Mouse (Mus musculus): ENCODE data around the gene Ovol1. TPM values are rescaled to one million over a fixed set of nuclear protein-coding genes. Genes with fewer than 3 reads are reported as not detected.

Gene Ovol1
- polyA plus RNA-seq, 2 experiments from 2014 or later: not detected

GRCm38 (mm10) chr19:5568470-5569140, 8.2 kb upstream of the Ovol1 start:
- no peak for ATAC-seq

- peak; percentile 66 for ATAC-seq
These were observed 7.4 kb upstream of the Ovol1 start, which contains the start of gene Ap5b1 for GRCm38 (mm10) chr19:5567534-5568469. Gene Ap5b1, plus strand, starts transcription at chr19:5568025.

- peak; percentile 21 for ATAC-seq
These were observed 6.7 kb upstream of the Ovol1 start for GRCm38 (mm10) chr19:5567180-5567533.

GRCm38 (mm10) chr19:5566316-5566715, 5.9 kb upstream of the Ovol1 start:
- no peak for ATAC-seq

GRCm38 (mm10) chr19:5562776-5563175, 2.3 kb upstream of the Ovol1 start:
- no peak for ATAC-seq

- ATAC-seq: no peak
These were observed 1.4 kb upstream of the Ovol1 start for GRCm38 (mm10) chr19:5561886-5562285.

GRCm38 (mm10) chr19:5561252-5561790, 875 bp upstream of the Ovol1 start:
- no peak for ATAC-seq

- ATAC-seq: no peak
These were observed 602 bp downstream of the Ovol1 start for GRCm38 (mm10) chr19:5559631-5560456.

GRCm38 (mm10) chr19:5559229-5559628, 1.2 kb downstream of the Ovol1 start:
- no peak for ATAC-seq

GRCm38 (mm10) chr19:5558770-5559169, 1.7 kb downstream of the Ovol1 start:
- no peak for ATAC-seq

- ATAC-seq: no peak
These were observed 2.3 kb downstream of the Ovol1 start for GRCm38 (mm10) chr19:5558169-5558568.

- no peak for ATAC-seq
These were observed 6.2 kb downstream of the Ovol1 start for GRCm38 (mm10) chr19:5554212-5554611.

GRCm38 (mm10) chr19:5553802-5554201, 6.6 kb downstream of the Ovol1 start:
- ATAC-seq: no peak

GRCm38 (mm10) chr19:5547471-5548056, 12.9 kb downstream of the Ovol1 start:
- no peak for ATAC-seq

- no peak for ATAC-seq
These were observed 16.4 kb downstream of the Ovol1 start for GRCm38 (mm10) chr19:5544031-5544430.

- no peak for ATAC-seq
These were observed 17.1 kb downstream of the Ovol1 start for GRCm38 (mm10) chr19:5543362-5543761.

- ATAC-seq: no peak
These were observed 21.7 kb downstream of the Ovol1 start for GRCm38 (mm10) chr19:5538786-5539185.

- peak; percentile 89 for ATAC-seq
These were observed 27.9 kb downstream of the Ovol1 start for GRCm38 (mm10) chr19:5532520-5532919.

- no peak for ATAC-seq
These were observed 30.3 kb downstream of the Ovol1 start for GRCm38 (mm10) chr19:5530138-5530524.

GRCm38 (mm10) chr19:5529325-5530137, 30.9 kb downstream of the Ovol1 start:
- ATAC-seq: peak; percentile 53

- no peak for ATAC-seq
These were observed 35.2 kb downstream of the Ovol1 start for GRCm38 (mm10) chr19:5525204-5525603.
